Mouse (Mus musculus): ENCODE measurements around the gene Limd1. TPM values are rescaled to one million over a fixed set of nuclear protein-coding genes. Genes with fewer than 3 reads are reported as not detected.

Gene Limd1
- polyA plus RNA-seq, 1 experiment from 2014 or later = 43.3 TPM

- Histone ChIP-seq H3K9me3 (replicated peaks; ENCODE audit: low read length) (no peaks in the 10 kb centered on the region), H3K36me3 (ENCODE audit: insufficient read depth, low read length) (peaks cover 9% of the 10 kb centered on the region; the same call in 1 of the 2 replicates), H3K9ac (ENCODE audit: low read depth, low read length) (no peak overlapping the region), H3K4me1 (replicated peaks; ENCODE audit: insufficient read depth, low read length) (no peaks in the 10 kb centered on the region), H3K4me2 (ENCODE audit: low read length) (no peak overlapping the region), H3K27me3 (ENCODE audit: insufficient read depth, low read length) (no peaks in the 10 kb centered on the region), H3K4me3 (replicated peaks; ENCODE audit: low read depth, low read length) (no peak overlapping the region), H3K27ac (no peak overlapping the region)
- no peak for ATAC-seq (replicated peaks; ENCODE audit: low FRiP score, low read depth)
- TF ChIP-seq CTCF (IDR thresholded peaks at IDR 0.05; ENCODE audit: low read depth) = no peak
- DNase-seq (ENCODE audit: low spot score) = no peak
Measured at GRCm38 (mm10) chr9:123448594-123448993, 29.9 kb upstream of the Limd1 start.

- no peak overlapping the region for H3K4me3 ChIP-seq (replicated peaks; ENCODE audit: low read depth, low read length)
- no peaks in the 10 kb centered on the region for H3K9me3 ChIP-seq (replicated peaks; ENCODE audit: low read length)
- 40% methylated on average over 2 of the region's 2 CpGs for WGBS
- H3K27ac ChIP-seq = no peak overlapping the region
- H3K36me3 ChIP-seq (ENCODE audit: insufficient read depth, low read length) = peaks cover 15% of the 10 kb centered on the region
- H3K27me3 ChIP-seq (ENCODE audit: insufficient read depth, low read length) = no peaks in the 10 kb centered on the region
- peak; percentile 79 for DNase-seq (ENCODE audit: low spot score)
- no peak for ATAC-seq (replicated peaks; ENCODE audit: low FRiP score, low read depth)
- no peaks in the 10 kb centered on the region for H3K4me1 ChIP-seq (replicated peaks; ENCODE audit: insufficient read depth, low read length)
- no peak overlapping the region for H3K4me2 ChIP-seq (ENCODE audit: low read length)
- H3K9ac ChIP-seq (ENCODE audit: low read depth, low read length) = no peak overlapping the region
- TF ChIP-seq CTCF (IDR thresholded peaks at IDR 0.05; ENCODE audit: low read depth) = peak; percentile 90
Measured at GRCm38 (mm10) chr9:123450174-123450573, 28.3 kb upstream of the Limd1 start.

GRCm38 (mm10) chr9:123451772-123452171 lies 26.7 kb upstream of the Limd1 start:
- H3K27me3 ChIP-seq (ENCODE audit: insufficient read depth, low read length) = no peaks in the 10 kb centered on the region
- TF ChIP-seq CTCF (IDR thresholded peaks at IDR 0.05; ENCODE audit: low read depth) = no peak
- H3K27ac ChIP-seq = no peak overlapping the region
- H3K4me3 ChIP-seq (replicated peaks; ENCODE audit: low read depth, low read length) = no peak overlapping the region
- DNase-seq (ENCODE audit: low spot score) (no peak), ATAC-seq (replicated peaks; ENCODE audit: low FRiP score, low read depth) (no peak)
- peaks cover 16% of the 10 kb centered on the region for H3K36me3 ChIP-seq (ENCODE audit: insufficient read depth, low read length)
- H3K9ac ChIP-seq (ENCODE audit: low read depth, low read length) = no peak overlapping the region
- WGBS = 67% methylated on average over 3 of the region's 3 CpGs
- H3K4me1 ChIP-seq (replicated peaks; ENCODE audit: insufficient read depth, low read length) = no peaks in the 10 kb centered on the region; the same call in 1 of the 2 replicates
- H3K4me2 ChIP-seq (ENCODE audit: low read length) = no peak overlapping the region
- H3K9me3 ChIP-seq (replicated peaks; ENCODE audit: low read length) = no peaks in the 10 kb centered on the region

GRCm38 (mm10) chr9:123456634-123457602 lies 21.6 kb upstream of the Limd1 start:
- WGBS = 42% methylated on average over 9 of the region's 9 CpGs
- Histone ChIP-seq H3K4me3 (replicated peaks; ENCODE audit: low read depth, low read length) (no peak overlapping the region), H3K27me3 (ENCODE audit: insufficient read depth, low read length) (no peaks in the 10 kb centered on the region), H3K9ac (ENCODE audit: low read depth, low read length) (no peak overlapping the region), H3K4me1 (replicated peaks; ENCODE audit: insufficient read depth, low read length) (no peaks in the 10 kb centered on the region; the same call in 1 of the 2 replicates), H3K27ac (peak overlapping the region; percentile 60), H3K9me3 (replicated peaks; ENCODE audit: low read length) (no peaks in the 10 kb centered on the region), H3K36me3 (ENCODE audit: insufficient read depth, low read length) (peaks cover 22% of the 10 kb centered on the region), H3K4me2 (ENCODE audit: low read length) (no peak overlapping the region)
- TF ChIP-seq CTCF (IDR thresholded peaks at IDR 0.05; ENCODE audit: low read depth) = no peak
- no peak for ATAC-seq (replicated peaks; ENCODE audit: low FRiP score, low read depth)
- peak; percentile 68 for DNase-seq (ENCODE audit: low spot score)

GRCm38 (mm10) chr9:123457603-123458002 lies 20.9 kb upstream of the Limd1 start:
- no peak overlapping the region for H3K27ac ChIP-seq
- no peak overlapping the region for H3K9ac ChIP-seq (ENCODE audit: low read depth, low read length)
- no peaks in the 10 kb centered on the region for H3K9me3 ChIP-seq (replicated peaks; ENCODE audit: low read length)
- no peaks in the 10 kb centered on the region; the same call in 1 of the 2 replicates for H3K4me1 ChIP-seq (replicated peaks; ENCODE audit: insufficient read depth, low read length)
- DNase-seq (ENCODE audit: low spot score) = peak; percentile 40
- H3K36me3 ChIP-seq (ENCODE audit: insufficient read depth, low read length) = peaks cover 22% of the 10 kb centered on the region
- peak; percentile 63 for TF ChIP-seq CTCF (IDR thresholded peaks at IDR 0.05; ENCODE audit: low read depth)
- no peak for ATAC-seq (replicated peaks; ENCODE audit: low FRiP score, low read depth)
- H3K4me2 ChIP-seq (ENCODE audit: low read length) = no peak overlapping the region
- H3K27me3 ChIP-seq (ENCODE audit: insufficient read depth, low read length) = no peaks in the 10 kb centered on the region
- H3K4me3 ChIP-seq (replicated peaks; ENCODE audit: low read depth, low read length) = no peak overlapping the region
- WGBS = 60% methylated on average over 2 of the region's 2 CpGs

- Histone ChIP-seq H3K9me3 (replicated peaks; ENCODE audit: low read length) (no peaks in the 10 kb centered on the region), H3K27me3 (ENCODE audit: insufficient read depth, low read length) (no peaks in the 10 kb centered on the region), H3K4me1 (replicated peaks; ENCODE audit: insufficient read depth, low read length) (no peaks in the 10 kb centered on the region), H3K4me2 (ENCODE audit: low read length) (no peak overlapping the region), H3K27ac (no peak overlapping the region), H3K36me3 (ENCODE audit: insufficient read depth, low read length) (no peaks in the 10 kb centered on the region), H3K9ac (ENCODE audit: low read depth, low read length) (no peak overlapping the region), H3K4me3 (replicated peaks; ENCODE audit: low read depth, low read length) (no peak overlapping the region)
- no peak for TF ChIP-seq CTCF (IDR thresholded peaks at IDR 0.05; ENCODE audit: low read depth)
- ATAC-seq (replicated peaks; ENCODE audit: low FRiP score, low read depth) (no peak), DNase-seq (ENCODE audit: low spot score) (no peak)
- 81% methylated on average over 4 of the region's 4 CpGs for WGBS
Measured at GRCm38 (mm10) chr9:123467141-123467620, 11.3 kb upstream of the Limd1 start.

Measured in kidney, postnatal 0 days (tissue).